16 mouse cellular contexts compared by ENCODE assay signal in the genomic region with DNA sequence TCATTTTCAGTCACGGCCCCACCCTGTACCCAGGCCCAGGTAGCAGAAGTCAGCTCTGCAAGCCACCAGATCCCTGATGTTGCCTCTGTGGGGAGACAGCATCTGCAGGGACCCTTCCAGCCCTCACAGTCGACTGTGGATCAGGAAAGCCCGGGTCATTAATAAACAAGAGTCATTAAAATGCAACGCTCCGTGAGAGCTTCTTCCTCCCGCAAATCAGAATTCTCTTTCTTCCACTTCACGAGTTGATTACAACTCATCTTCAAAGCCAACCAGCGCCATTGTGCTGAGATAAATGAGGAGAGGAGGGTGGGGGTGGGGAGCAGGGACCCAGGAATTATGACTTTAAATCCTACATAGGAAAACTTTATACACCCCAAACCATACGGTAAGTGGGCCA. TPM values are rescaled to one million over a fixed set of nuclear protein-coding genes. Genes with fewer than 3 reads are reported as not detected.
DNase-seq lines count a peak whose midpoint lies in the region; ATAC-seq and TF ChIP-seq lines count a peak whose summit lies in the region.
"Had no signal": no experiment of that assay in that cellular context is flagged by ENCODE, and none has a peak within 500 bp of the region (broad histone marks: within the 10 kb centered on the region; RNA-seq: fewer than 3 reads in every experiment).

No protein-coding gene starts in this region.

- H3K4me1 ChIP-seq in hindbrain, embryonic 11.5 days (replicated peaks; ENCODE audit: control insufficient read depth, insufficient read depth, low read length), result peaks cover 6% of the 10 kb centered on the region
- no peaks in the 10 kb centered on the region for H3K4me1 ChIP-seq in hindbrain, postnatal 0 days (ENCODE audit: insufficient read depth, low read length)
- peaks cover 29% of the 10 kb centered on the region for H3K4me1 ChIP-seq in hindbrain, embryonic 13.5 days (replicated peaks)
- peaks cover 20% of the 10 kb centered on the region for H3K4me1 ChIP-seq in midbrain, embryonic 13.5 days (replicated peaks)
- H3K4me1 ChIP-seq in heart, embryonic 11.5 days (ENCODE audit: control insufficient read depth, insufficient read depth, low read length), result no peaks in the 10 kb centered on the region
- H3K4me1 ChIP-seq: embryonic facial prominence, embryonic 12.5 days had no signal

- no peak for DNase-seq in hindbrain, embryonic 11.5 days (ENCODE audit: low spot score)
- DNase-seq in hindbrain, postnatal 0 days (ENCODE audit: low spot score), result no peak
- peak; percentile 61 for DNase-seq in brain, embryonic 14.5 days (ENCODE audit: low read depth)
- no peak for DNase-seq in layer of hippocampus, adult 18-20 months (ENCODE audit: low spot score in 2 of 2)
- DNase-seq: cerebellum, postnatal 25 days; gastrocnemius, adult 2 months; heart, adult 2 months; heart, postnatal 10 days; kidney, postnatal 4 days; layer of hippocampus, postnatal 36 days; left cerebral cortex, postnatal 4 days had no signal

- no peaks in the 10 kb centered on the region for H3K27me3 ChIP-seq in hindbrain, embryonic 11.5 days (ENCODE audit: control insufficient read depth, insufficient read depth, low read length)
- H3K27me3 ChIP-seq in hindbrain, postnatal 0 days (ENCODE audit: insufficient read depth, low read length), result no peaks in the 10 kb centered on the region
- H3K27me3 ChIP-seq in hindbrain, embryonic 13.5 days, result no peaks in the 10 kb centered on the region
- no peaks in the 10 kb centered on the region for H3K27me3 ChIP-seq in midbrain, embryonic 13.5 days
- H3K27me3 ChIP-seq in heart, embryonic 11.5 days (ENCODE audit: control insufficient read depth, insufficient read depth, low read length), result no peaks in the 10 kb centered on the region
- H3K27me3 ChIP-seq: embryonic facial prominence, embryonic 12.5 days had no signal

- H3K4me3 ChIP-seq in hindbrain, embryonic 11.5 days (ENCODE audit: low read depth, low read length), result no peak overlapping the region
- no peak overlapping the region for H3K4me3 ChIP-seq in hindbrain, postnatal 0 days (ENCODE audit: low read length)
- H3K4me3 ChIP-seq in hindbrain, embryonic 13.5 days, result no peak overlapping the region
- H3K4me3 ChIP-seq in midbrain, embryonic 13.5 days (replicated peaks), result no peak overlapping the region
- H3K4me3 ChIP-seq in heart, embryonic 11.5 days (ENCODE audit: low read depth, low read length), result no peak overlapping the region
- H3K4me3 ChIP-seq: embryonic facial prominence, embryonic 12.5 days; heart, adult 2 months had no signal

- TF ChIP-seq POLR2A in brain, embryonic 14.5 days (IDR thresholded peaks at IDR 0.05; ENCODE audit: borderline replicate concordance, extremely low read depth, insufficient read depth, insufficient read length, poor library complexity, severe bottlenecking), result no peak

- 43% methylated on average over 9 of the region's 9 CpGs for WGBS in hindbrain, embryonic 11.5 days
- 24% methylated on average over 9 of the region's 9 CpGs for WGBS in hindbrain, postnatal 0 days
- 25% methylated on average over 9 of the region's 9 CpGs for WGBS in hindbrain, embryonic 13.5 days
- 32% methylated on average over 9 of the region's 9 CpGs for WGBS in midbrain, embryonic 13.5 days
- WGBS in heart, embryonic 11.5 days (ENCODE audit: insufficient replicate concordance), result 68% methylated on average over 9 of the region's 9 CpGs

- no peak overlapping the region for H3K4me2 ChIP-seq in hindbrain, embryonic 11.5 days (replicated peaks; ENCODE audit: low read depth, low read length)
- H3K4me2 ChIP-seq in hindbrain, postnatal 0 days (ENCODE audit: low read depth, low read length), result no peak overlapping the region
- H3K4me2 ChIP-seq in hindbrain, embryonic 13.5 days, result 0 out of 2 replicates have a peak overlapping the region, but pooled peaks have one; percentile 13
- H3K4me2 ChIP-seq in midbrain, embryonic 13.5 days (replicated peaks), result no peak overlapping the region
- no peak overlapping the region for H3K4me2 ChIP-seq in heart, embryonic 11.5 days
- H3K4me2 ChIP-seq: embryonic facial prominence, embryonic 12.5 days had no signal

- H3K9ac ChIP-seq in hindbrain, embryonic 11.5 days (ENCODE audit: low read depth, low read length), result no peak overlapping the region
- no peak overlapping the region for H3K9ac ChIP-seq in hindbrain, postnatal 0 days (replicated peaks; ENCODE audit: low read length)
- no peak overlapping the region for H3K9ac ChIP-seq in hindbrain, embryonic 13.5 days
- H3K9ac ChIP-seq in midbrain, embryonic 13.5 days (replicated peaks), result no peak overlapping the region
- no peak overlapping the region for H3K9ac ChIP-seq in heart, embryonic 11.5 days (ENCODE audit: low read depth, low read length)
- H3K9ac ChIP-seq: embryonic facial prominence, embryonic 12.5 days had no signal

- H3K36me3 ChIP-seq in hindbrain, embryonic 11.5 days (ENCODE audit: control insufficient read depth, insufficient read depth, low read length), result no peaks in the 10 kb centered on the region
- H3K36me3 ChIP-seq in hindbrain, postnatal 0 days (ENCODE audit: insufficient read depth, low read length), result no peaks in the 10 kb centered on the region
- no peaks in the 10 kb centered on the region for H3K36me3 ChIP-seq in hindbrain, embryonic 13.5 days
- no peaks in the 10 kb centered on the region for H3K36me3 ChIP-seq in midbrain, embryonic 13.5 days
- no peaks in the 10 kb centered on the region for H3K36me3 ChIP-seq in heart, embryonic 11.5 days (ENCODE audit: control insufficient read depth, insufficient read depth, low read length)
- H3K36me3 ChIP-seq: embryonic facial prominence, embryonic 12.5 days had no signal

- H3K9me3 ChIP-seq in hindbrain, embryonic 11.5 days (ENCODE audit: control insufficient read depth, low read length), result no peaks in the 10 kb centered on the region
- no peaks in the 10 kb centered on the region for H3K9me3 ChIP-seq in hindbrain, postnatal 0 days (ENCODE audit: low read length)
- H3K9me3 ChIP-seq in hindbrain, embryonic 13.5 days, result 0 out of 2 replicates have a peak, but pooled peaks cover 2% of the 10 kb centered on the region
- 0 out of 2 replicates have a peak, but pooled peaks cover 1% of the 10 kb centered on the region for H3K9me3 ChIP-seq in midbrain, embryonic 13.5 days
- no peaks in the 10 kb centered on the region for H3K9me3 ChIP-seq in heart, embryonic 11.5 days (replicated peaks; ENCODE audit: control insufficient read depth, low read length)
- H3K9me3 ChIP-seq: embryonic facial prominence, embryonic 12.5 days had no signal

- ATAC-seq in hindbrain, embryonic 11.5 days (ENCODE audit: low FRiP score), result no peak
- ATAC-seq in hindbrain, postnatal 0 days, result no peak
- no peak for ATAC-seq in hindbrain, embryonic 13.5 days (ENCODE audit: low FRiP score)
- ATAC-seq in midbrain, embryonic 13.5 days, result no peak; the same call in 1 of the 2 replicates
- no peak for ATAC-seq in heart, embryonic 11.5 days (replicated peaks; ENCODE audit: insufficient number of reproducible peaks, low FRiP score, low TSS enrichment)

- TF ChIP-seq CTCF in hindbrain, postnatal 0 days (IDR thresholded peaks at IDR 0.05; ENCODE audit: low read depth), result no peak
- TF ChIP-seq CTCF in brain, embryonic 14.5 days (IDR thresholded peaks at IDR 0.05; ENCODE audit: borderline replicate concordance, extremely low read depth, insufficient read depth, insufficient read length), result no peak

- H3K27ac ChIP-seq in hindbrain, embryonic 11.5 days (ENCODE audit: low read depth, low read length), result peak overlapping the region; percentile 62
- H3K27ac ChIP-seq in hindbrain, postnatal 0 days, result no peak overlapping the region
- H3K27ac ChIP-seq in hindbrain, embryonic 13.5 days, result peak overlapping the region; percentile 74
- H3K27ac ChIP-seq in midbrain, embryonic 13.5 days, result peak overlapping the region; percentile 57
- H3K27ac ChIP-seq in heart, embryonic 11.5 days (ENCODE audit: low read depth, low read length), result no peak overlapping the region
- H3K27ac ChIP-seq: embryonic facial prominence, embryonic 12.5 days; gastrocnemius, adult 2 months; heart, adult 2 months; stomach, postnatal 0 days had no signal

RNA-seq across cellular contexts. Expression of a gene that starts 54.9 kb away (rescaled TPM):
- polyA plus RNA-seq in hindbrain, embryonic 11.5 days (2014; fragmentation: Nextera tagmentation; extraction: Ambion mirVana), result 34.7 and 37.4 TPM in 2 replicates
- total RNA-seq in hindbrain, postnatal 0 days (2014; rRNA removed), result 32.1 and 44.3 TPM in 2 replicates
- 24.9 and 27.5 TPM in 2 replicates for polyA plus RNA-seq in hindbrain, postnatal 0 days (2015; fragmentation: Nextera tagmentation; extraction: Ambion mirVana)
- polyA plus RNA-seq in brain, embryonic 14.5 days (2012; rRNA removed), result 34.7 and 37.9 TPM in 2 replicates
- polyA plus RNA-seq in hindbrain, embryonic 13.5 days (2015; fragmentation: Nextera tagmentation; extraction: Ambion mirVana), result 28.7 and 30.2 TPM in 2 replicates
- polyA plus RNA-seq in midbrain, embryonic 13.5 days (2015; fragmentation: Nextera tagmentation; extraction: Ambion mirVana), result 41.6 and 42.0 TPM in 2 replicates
- 10 to 100 TPM; 15.4 to 16.3 TPM for total RNA-seq in layer of hippocampus, adult 18-20 months (2021)
- polyA plus RNA-seq in heart, embryonic 11.5 days (2014; fragmentation: Nextera tagmentation; extraction: Ambion mirVana), result 19.2 and 23.2 TPM in 2 replicates

Comparison
In these comparisons a context has a peak if more than half of its experiments do, and no peak if none do; other contexts are left out.
1. H3K27ac ChIP-seq: peak in hindbrain, embryonic 11.5 days (single experiment), hindbrain, embryonic 13.5 days (single experiment) and midbrain, embryonic 13.5 days (single experiment); none in hindbrain, postnatal 0 days (single experiment) and heart, embryonic 11.5 days (single experiment).